Mouse (Mus musculus) MEL (cell line): ENCODE measurements around the gene Wdr62. TPM values are rescaled to one million over a fixed set of nuclear protein-coding genes. Genes with fewer than 3 reads are reported as not detected.

Experiments
- DNase-seq: peaks from one replicate; pipeline ENCODE4 v3.0.0; 2011; ENCODE audit warnings: low read depth, low spot score
- H3K27ac ChIP-seq: 2 replicates; pipeline ENCODE4 v1.5.1; 2012; ENCODE audit warnings: low read depth, mild to moderate bottlenecking, control low read depth, low read length, moderate library complexity; ENCODE audit not compliant: control insufficient read depth
- H3K27me3 ChIP-seq, 2 experiments: fragments of 150-350 bp in 1 of 2; sonication (generic) in 1 of 2; 2 replicates each; pipeline ENCODE4 v1.6.1; 2012; ENCODE audit warnings: low read length in 2 of 2, mild to moderate bottlenecking in 2 of 2, improper control_type of control experiment in 1 of 2, moderate library complexity in 1 of 2; ENCODE audit not compliant: insufficient read depth in 2 of 2, control insufficient read depth in 1 of 2
- H3K36me3 ChIP-seq, 2 experiments: 2 replicates each; pipeline ENCODE4 v1.6.1; 2012 to 2014; ENCODE audit warnings: low read length in 2 of 2, improper control_type of control experiment in 1 of 2, inconsistent platforms in 1 of 2, mild to moderate bottlenecking in 1 of 2; ENCODE audit not compliant: insufficient read depth in 2 of 2, control insufficient read depth in 1 of 2
- H3K4me1 ChIP-seq, 2 experiments: fragments of 150-350 bp in 1 of 2; sonication (generic) in 1 of 2; 2 replicates each; pipeline ENCODE4 v1.6.1; 2012; ENCODE audit warnings: low read length in 2 of 2, improper control_type of control experiment in 1 of 2, mild to moderate bottlenecking in 1 of 2; ENCODE audit not compliant: insufficient read depth in 2 of 2, control insufficient read depth in 1 of 2
- H3K4me3 ChIP-seq, 2 experiments: fragments of 150-350 bp in 1 of 2; sonication (generic) in 1 of 2; 2 replicates each; pipeline ENCODE4 v1.5.1; 2012; ENCODE audit warnings: low read depth in 2 of 2, low read length in 2 of 2, mild to moderate bottlenecking in 2 of 2, moderate library complexity in 2 of 2, control low read depth in 1 of 2, improper control_type of control experiment in 1 of 2; ENCODE audit not compliant: control insufficient read depth in 1 of 2, insufficient read depth in 1 of 2
- H3K79me2 ChIP-seq: 2 replicates; pipeline ENCODE4 v1.6.1; 2012; ENCODE audit warnings: mild to moderate bottlenecking, low read length, moderate library complexity; ENCODE audit not compliant: control insufficient read depth, poor library complexity, insufficient read depth
- H3K9ac ChIP-seq: 2 replicates; pipeline ENCODE4 v1.6.1; 2012; ENCODE audit warnings: low read depth, mild to moderate bottlenecking, control low read depth, low read length, moderate library complexity; ENCODE audit not compliant: control insufficient read depth, poor library complexity, severe bottlenecking
- H3K9me3 ChIP-seq: fragments of 150-350 bp; sonication (generic); replicated peaks from 2 replicates; pipeline ENCODE4 v1.6.1; 2012; ENCODE audit warnings: mild to moderate bottlenecking, low read length, improper control_type of control experiment, moderate library complexity; ENCODE audit not compliant: insufficient read depth
- BHLHE40 ChIP-seq: IDR thresholded peaks from 2 replicates; pipeline ENCODE4 v1.6.1; 2012; ENCODE audit warnings: low read depth, mild to moderate bottlenecking, inconsistent platforms, low read length, improper control_type of control experiment, borderline replicate concordance
- CHD1 ChIP-seq: IDR thresholded peaks from 2 replicates; pipeline ENCODE4 v1.6.1; 2012; ENCODE audit warnings: low read depth, mild to moderate bottlenecking, inconsistent platforms, low read length, improper control_type of control experiment
- CTCF ChIP-seq, 3 experiments: IDR thresholded peaks in 2 of 3; conservative IDR thresholded peaks in 1 of 3; 2 replicates each; pipeline ENCODE4 v1.5.1; 2011 to 2012; ENCODE audit warnings: low read length in 3 of 3, low read depth in 2 of 3, mild to moderate bottlenecking in 2 of 3, improper control_type of control experiment in 1 of 3, inconsistent platforms in 1 of 3, mixed read lengths in 1 of 3, moderate library complexity in 1 of 3; ENCODE audit not compliant: control insufficient read depth in 1 of 3, insufficient read depth in 1 of 3, poor library complexity in 1 of 3, severe bottlenecking in 1 of 3
- ELF1 ChIP-seq: IDR thresholded peaks from 2 replicates; pipeline ENCODE4 v1.6.1; 2014; ENCODE audit warnings: low read depth, mild to moderate bottlenecking, inconsistent platforms, low read length, improper control_type of control experiment, moderate library complexity
- EP300 ChIP-seq, 2 experiments: IDR thresholded peaks; 2 replicates each; pipeline ENCODE4 v1.6.1; 2011; ENCODE audit warnings: improper control_type of control experiment in 2 of 2, low read length in 2 of 2, low read depth in 1 of 2, mild to moderate bottlenecking in 1 of 2
- MAFK ChIP-seq: IDR thresholded peaks from 2 replicates; pipeline ENCODE4 v1.6.1; 2011; ENCODE audit warnings: low read depth, mild to moderate bottlenecking, low read length, improper control_type of control experiment, borderline replicate concordance
- MAX ChIP-seq: IDR thresholded peaks from 2 replicates; pipeline ENCODE4 v1.6.1; 2011; ENCODE audit warnings: low read length, improper control_type of control experiment
- POLR2A ChIP-seq, 2 experiments: IDR thresholded peaks; 2 replicates each; pipeline ENCODE4 v1.6.1; 2011 to 2012; ENCODE audit warnings: low read length in 2 of 2, mild to moderate bottlenecking in 2 of 2, control low read depth in 1 of 2, improper control_type of control experiment in 1 of 2, low read depth in 1 of 2, moderate library complexity in 1 of 2; ENCODE audit not compliant: control insufficient read depth in 1 of 2, insufficient read depth in 1 of 2, poor library complexity in 1 of 2
- TBP ChIP-seq: IDR thresholded peaks from 2 replicates; pipeline ENCODE4 v1.8.0; 2011; ENCODE audit warnings: low read depth, low read length, improper control_type of control experiment
- UBTF ChIP-seq: IDR thresholded peaks from 2 replicates; pipeline ENCODE4 v1.6.1; 2012; ENCODE audit warnings: low read depth, mild to moderate bottlenecking, inconsistent platforms, low read length, improper control_type of control experiment, moderate library complexity, borderline replicate concordance; ENCODE audit not compliant: insufficient read depth
- USF2 ChIP-seq, 2 experiments: IDR thresholded peaks; 2 replicates each; pipeline ENCODE4 v1.6.1; 2011 to 2012; ENCODE audit warnings: improper control_type of control experiment in 2 of 2, low read length in 2 of 2, borderline replicate concordance in 1 of 2, inconsistent platforms in 1 of 2, low read depth in 1 of 2, mild to moderate bottlenecking in 1 of 2; ENCODE audit not compliant: insufficient read depth in 1 of 2
- ZC3H11A ChIP-seq: IDR thresholded peaks from 2 replicates; pipeline ENCODE4 v1.6.1; 2012; ENCODE audit warnings: low read depth, mild to moderate bottlenecking, inconsistent platforms, low read length, improper control_type of control experiment
- ZKSCAN1 ChIP-seq: IDR thresholded peaks from 2 replicates; pipeline ENCODE4 v1.6.1; 2012; ENCODE audit warnings: low read depth, mild to moderate bottlenecking, inconsistent platforms, low read length, improper control_type of control experiment, moderate library complexity
- ZMIZ1 ChIP-seq: IDR thresholded peaks from 2 replicates; pipeline ENCODE4 v1.6.1; 2012; ENCODE audit warnings: low read depth, mild to moderate bottlenecking, inconsistent platforms, low read length, improper control_type of control experiment, moderate library complexity
- ZNF384 ChIP-seq: IDR thresholded peaks from 2 replicates; pipeline ENCODE4 v1.6.1; 2012; ENCODE audit warnings: low read depth, mild to moderate bottlenecking, inconsistent platforms, low read length, improper control_type of control experiment
- polyA plus RNA-seq, 2 experiments: library from polyadenylated mRNA; stranded (reverse) in 1 of 2; unstranded in 1 of 2; fragments of >175 nt in 1 of 2; fragments of >200 nt in 1 of 2; gene quantifications; 2 replicates each; pipeline versions ENCODE4 v1.2.1 to v1.2.4; 2012; ENCODE audit warnings: low replicate concordance in 2 of 2, low read depth in 1 of 2; ENCODE audit not compliant: insufficient read length in 2 of 2, insufficient read depth in 1 of 2, missing spikeins in 1 of 2
- total RNA-seq: library from RNA; depleted of rRNA; stranded (reverse); fragments of 300-350 nt; gene quantifications from 2 replicates; pipeline ENCODE4 v1.2.3, GENCODE M21; 2012

Gene Wdr62
- total and polyA plus RNA-seq, 3 experiments = 6.5 to 44.8 (median 30.5) TPM

DNA sequence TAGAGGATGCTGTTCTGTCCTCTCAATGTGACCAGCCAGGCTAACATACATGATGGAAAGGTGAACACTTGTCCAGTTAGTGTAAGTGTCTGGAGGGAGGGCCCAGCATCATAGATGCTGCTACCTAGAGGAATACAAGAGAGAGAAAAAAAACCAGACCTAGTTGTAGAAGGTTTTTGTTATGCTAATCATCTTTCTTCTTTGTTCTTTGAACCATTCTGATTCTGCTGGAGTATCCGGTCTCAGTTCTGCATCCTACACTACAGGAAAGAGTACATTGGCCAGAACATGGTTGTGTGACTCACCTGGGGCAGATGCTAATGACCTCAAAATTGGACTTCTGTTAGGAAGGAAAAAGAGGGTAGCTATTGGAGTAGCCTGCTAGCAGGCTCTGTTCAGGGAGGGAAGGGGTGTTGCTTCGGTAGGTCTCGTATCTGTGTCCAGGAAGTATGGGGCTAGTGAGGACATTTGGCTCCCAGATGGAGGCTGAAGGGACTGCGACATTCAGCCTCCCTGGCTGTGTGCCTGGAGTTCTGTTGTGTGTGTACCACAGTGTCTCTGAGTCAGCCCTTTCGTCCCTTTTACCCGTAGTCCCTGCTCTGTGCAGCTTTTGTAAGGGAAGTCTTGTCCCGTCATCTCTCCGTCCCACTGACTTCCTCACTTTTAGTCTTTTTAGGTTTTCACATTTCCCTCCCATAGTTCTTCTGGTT is 6.6 kb upstream of the Wdr62 start:
- TF ChIP-seq MAFK (no peak), USF2 (IDR thresholded peaks at IDR 0.05; ENCODE audit: borderline replicate concordance in 1 of 2, insufficient read depth in 1 of 2, low read depth in 1 of 2, low read length in 2 of 2) (no peak), EP300 (IDR thresholded peaks at IDR 0.05; ENCODE audit: low read depth in 1 of 2, low read length in 2 of 2) (no peak), ZMIZ1 (no peak), BHLHE40 (no peak), TBP (no peak), ELF1 (no peak), UBTF (no peak), MAX (no peak), ZKSCAN1 (no peak), ZNF384 (no peak), POLR2A (IDR thresholded peaks at IDR 0.05; ENCODE audit: control insufficient read depth in 1 of 2, insufficient read depth in 1 of 2, low read depth in 1 of 2, low read length in 2 of 2, poor library complexity in 1 of 2) (no peak), CTCF (IDR thresholded peaks at IDR 0.05 in 2 of 3, conservative IDR thresholded peaks at IDR 0.05 in 1 of 3; ENCODE audit: control insufficient read depth in 1 of 3, insufficient read depth in 1 of 3, low read depth in 2 of 3, low read length in 3 of 3, poor library complexity in 1 of 3, severe bottlenecking in 1 of 3) (no peak)
- peaks cover 0 to 2% of the 10 kb centered on the region in 2 experiments; a peak in 1 of 4 replicates for H3K36me3 ChIP-seq
- H3K79me2 ChIP-seq = no peaks in the 10 kb centered on the region
- no peak overlapping the region for H3K9ac ChIP-seq
- no peak for DNase-seq
- no peaks in the 10 kb centered on the region for H3K27me3 ChIP-seq
- no peak overlapping the region for H3K27ac ChIP-seq
- H3K9me3 ChIP-seq = no peaks in the 10 kb centered on the region
- peaks cover 0 to 3% of the 10 kb centered on the region in 2 experiments; a peak in 1 of 4 replicates for H3K4me1 ChIP-seq
- no peak overlapping the region for H3K4me3 ChIP-seq

DNA sequence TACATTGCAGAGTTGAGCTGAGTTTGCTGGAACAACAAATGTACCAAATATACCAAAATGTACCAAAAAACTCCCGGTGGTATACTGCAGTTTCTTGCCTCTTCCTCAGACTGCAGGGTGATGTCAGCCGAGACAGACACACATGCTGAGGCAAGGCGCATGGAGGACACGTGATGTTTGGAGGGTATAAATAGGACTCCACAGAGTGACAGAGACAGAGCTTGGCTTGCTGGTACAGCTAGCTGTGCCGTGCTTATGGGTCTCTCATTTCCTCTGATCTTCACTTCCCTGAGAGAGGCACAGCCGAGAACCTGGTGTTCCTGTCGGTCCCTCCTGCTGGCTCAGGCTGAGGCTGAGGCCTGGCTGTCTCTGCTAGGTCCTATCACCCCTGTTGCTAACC is 2.5 kb upstream of the Wdr62 start:
- no peak for TF ChIP-seq CHD1
- no peak for TF ChIP-seq ZC3H11A
- no peak for TF ChIP-seq BHLHE40
- TF ChIP-seq, all 39 proteins: peak for 0
- H3K9ac ChIP-seq = no peak overlapping the region
- peaks cover 0 to 8% of the 10 kb centered on the region in 2 experiments; a peak in 1 of 4 replicates for H3K4me1 ChIP-seq
- peaks cover 0 to 11% of the 10 kb centered on the region in 2 experiments; a peak in 2 of 4 replicates for H3K36me3 ChIP-seq
- H3K79me2 ChIP-seq = peaks cover 10% of the 10 kb centered on the region
- no peak overlapping the region for H3K27ac ChIP-seq
- H3K9me3 ChIP-seq = no peaks in the 10 kb centered on the region
- no peaks in the 10 kb centered on the region for H3K27me3 ChIP-seq
- DNase-seq = no peak
- H3K4me3 ChIP-seq = no peak overlapping the region
